Mouse (Mus musculus) retina, adult 2 months (tissue): ENCODE data around the gene Parvg.

Experiments used
- DNase-seq: peaks from one replicate; pipeline ENCODE4 v3.0.0-alpha.2; 2012; ENCODE audit warnings: low read depth, low spot score

Parvg gene

GRCm38 (mm10) chr15:84303264-84303663 is 20.6 kb upstream of the Parvg start:
- no peak for DNase-seq

- no peak for DNase-seq
Observed at GRCm38 (mm10) chr15:84305333-84305732, 18.5 kb upstream of the Parvg start.

GRCm38 (mm10) chr15:84310271-84310670 is 13.6 kb upstream of the Parvg start:
- DNase-seq: no peak

- no peak for DNase-seq
Observed at GRCm38 (mm10) chr15:84311295-84312085, 12.3 kb upstream of the Parvg start.

GRCm38 (mm10) chr15:84312878-84313565 is 10.8 kb upstream of the Parvg start:
- DNase-seq: no peak

GRCm38 (mm10) chr15:84313566-84313878 is 10.3 kb upstream of the Parvg start:
- DNase-seq: no peak

GRCm38 (mm10) chr15:84314420-84315080 is 9.3 kb upstream of the Parvg start:
- no peak for DNase-seq

- DNase-seq: no peak
Observed at GRCm38 (mm10) chr15:84315276-84316046, 8.4 kb upstream of the Parvg start.

- DNase-seq: no peak
Observed at GRCm38 (mm10) chr15:84319393-84319792, 4.4 kb upstream of the Parvg start.

- DNase-seq: no peak
Observed at GRCm38 (mm10) chr15:84321544-84322174, 2.2 kb upstream of the Parvg start.

- DNase-seq: no peak
Observed at GRCm38 (mm10) chr15:84324870-84325553, 1.2 kb downstream of the Parvg start.

- DNase-seq: no peak
Observed at GRCm38 (mm10) chr15:84325736-84326135, 1.9 kb downstream of the Parvg start.

- DNase-seq: no peak
Observed at GRCm38 (mm10) chr15:84328870-84329269, 5.0 kb downstream of the Parvg start.

- DNase-seq: no peak
Observed at GRCm38 (mm10) chr15:84329940-84330339, 6.1 kb downstream of the Parvg start.

- DNase-seq: no peak
Observed at GRCm38 (mm10) chr15:84331066-84331612, 7.3 kb downstream of the Parvg start.

- no peak for DNase-seq
Observed at GRCm38 (mm10) chr15:84336281-84336817, 12.5 kb downstream of the Parvg start.

GRCm38 (mm10) chr15:84337599-84337998 is 13.8 kb downstream of the Parvg start:
- DNase-seq: no peak

GRCm38 (mm10) chr15:84340926-84341325 is 17.1 kb downstream of the Parvg start:
- DNase-seq: no peak

GRCm38 (mm10) chr15:84348769-84349168 is 24.9 kb downstream of the Parvg start:
- DNase-seq: no peak
